Mouse (Mus musculus) heart, postnatal 0 days (tissue): ENCODE measurements around the gene Ankrd39.

Experiments used
- CTCF ChIP-seq: IDR thresholded peaks from 2 replicates; pipeline ENCODE4 v1.5.1; 2016; ENCODE audit warnings: antibody characterized with exemption, control low read depth, low read depth
- EP300 ChIP-seq: IDR thresholded peaks from 2 replicates; pipeline ENCODE4 v1.6.1; 2016; ENCODE audit warnings: antibody characterized with exemption, low read depth

- TF ChIP-seq CTCF, result no peak
- no peak for TF ChIP-seq EP300
Observed at GRCm38 (mm10) chr1:36563197-36563596, 16.0 kb upstream of the Ankrd39 start.
